Mouse (Mus musculus): ENCODE measurements around the gene Sparcl1.

The Sparcl1 gene

DNA sequence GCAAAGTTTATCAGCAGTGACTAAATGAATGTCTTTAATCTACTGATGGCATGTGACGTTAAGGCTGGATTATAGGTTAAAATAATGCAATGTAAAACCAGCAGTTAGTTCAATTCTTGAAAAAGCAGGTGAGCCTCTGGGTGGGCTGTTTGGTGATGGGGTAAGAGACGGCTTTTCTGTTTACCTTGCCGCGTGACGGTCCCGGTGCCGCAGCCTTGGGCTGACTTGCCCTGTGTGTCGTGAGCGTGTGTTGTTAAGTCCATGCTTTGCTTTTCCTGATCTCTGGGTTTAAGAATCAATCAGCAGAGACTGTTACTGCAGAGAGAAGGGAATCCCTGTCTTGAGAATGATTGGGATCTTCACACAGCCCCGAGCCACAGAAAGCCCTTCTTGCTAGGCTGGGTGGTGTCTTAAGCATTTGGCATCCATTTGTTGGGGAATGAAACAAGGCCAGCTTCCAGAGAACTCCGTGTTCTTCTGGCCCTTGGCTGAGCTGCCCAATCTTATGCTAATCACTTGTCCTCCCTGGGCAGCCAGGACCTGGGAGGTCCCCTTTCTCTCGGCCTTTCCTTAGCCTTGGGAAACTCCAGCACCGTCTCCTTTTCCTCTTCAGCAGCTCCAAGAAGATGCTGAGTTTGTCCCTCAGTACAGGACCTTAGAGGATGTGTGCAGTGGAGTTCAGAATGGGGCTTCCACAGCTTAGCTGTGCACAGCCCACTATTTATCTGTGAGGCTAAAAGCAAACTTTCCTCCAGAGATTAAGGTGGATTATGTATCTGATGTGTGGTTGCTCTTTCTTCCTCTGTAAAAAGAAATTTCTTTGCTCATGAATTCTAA, 51.4 kb downstream of the Sparcl1 start:
- DNase-seq = no peak

DNA sequence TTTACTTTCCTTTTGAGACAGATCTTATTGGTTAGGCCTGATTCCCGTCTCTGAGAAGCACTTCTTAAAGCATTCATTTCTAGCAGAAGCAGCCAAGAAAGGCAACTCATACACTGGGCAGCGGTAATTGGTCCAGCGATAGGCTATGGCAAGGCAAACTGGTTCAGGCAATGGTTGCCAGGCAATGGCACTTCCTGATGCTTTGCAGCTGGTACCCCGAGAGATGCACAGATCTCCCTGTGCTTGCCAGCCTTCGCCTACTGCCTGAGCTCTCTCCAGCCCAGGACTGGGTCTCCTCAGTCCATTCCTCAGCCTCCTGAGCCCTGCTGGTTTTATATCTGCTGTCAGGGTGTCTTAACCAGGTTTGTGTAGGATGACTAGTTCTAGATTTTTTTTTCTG, 53.1 kb downstream of the Sparcl1 start:
- no peak for DNase-seq

DNA sequence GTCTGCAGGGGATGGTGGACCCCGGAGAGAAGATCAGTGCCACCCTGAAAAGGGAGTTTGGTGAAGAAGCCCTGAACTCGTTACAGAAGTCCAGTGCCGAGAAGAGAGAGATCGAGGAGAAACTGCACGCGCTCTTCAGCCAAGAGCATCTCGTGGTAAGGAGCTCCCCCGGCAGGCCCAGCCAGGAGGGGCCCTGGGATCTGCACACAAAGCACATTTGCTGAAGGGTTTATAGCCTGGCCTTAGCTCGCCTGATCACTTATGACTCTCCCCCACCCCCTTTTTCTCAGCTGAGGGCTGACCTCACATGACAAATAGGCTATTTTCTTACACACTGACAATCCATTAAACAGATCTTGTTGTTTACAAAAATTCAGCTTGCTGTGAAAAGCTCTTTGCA, 53.9 kb downstream of the Sparcl1 start:
- no peak for DNase-seq

DNA sequence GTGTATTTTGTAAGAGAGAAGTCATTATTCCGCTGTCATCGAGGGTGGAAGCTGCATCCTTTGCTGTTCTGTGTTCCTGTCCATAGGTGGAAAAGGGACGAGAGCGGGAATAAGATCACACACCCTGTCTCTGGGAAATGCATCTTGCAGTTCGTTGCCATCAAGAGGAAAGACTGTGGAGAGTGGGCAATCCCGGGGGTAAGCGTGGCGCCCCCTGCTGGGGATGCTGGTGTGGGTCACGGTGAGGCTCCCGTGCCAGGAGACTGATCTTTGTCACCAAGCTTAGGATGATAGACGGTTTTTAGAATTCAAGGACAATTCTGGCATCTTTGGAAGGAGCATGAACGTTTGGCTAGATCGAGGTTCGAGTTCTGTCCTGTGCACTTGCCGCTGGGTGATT, 55.5 kb downstream of the Sparcl1 start:
- DNase-seq = peak in 1 of 2 experiments; percentile 43

DNA sequence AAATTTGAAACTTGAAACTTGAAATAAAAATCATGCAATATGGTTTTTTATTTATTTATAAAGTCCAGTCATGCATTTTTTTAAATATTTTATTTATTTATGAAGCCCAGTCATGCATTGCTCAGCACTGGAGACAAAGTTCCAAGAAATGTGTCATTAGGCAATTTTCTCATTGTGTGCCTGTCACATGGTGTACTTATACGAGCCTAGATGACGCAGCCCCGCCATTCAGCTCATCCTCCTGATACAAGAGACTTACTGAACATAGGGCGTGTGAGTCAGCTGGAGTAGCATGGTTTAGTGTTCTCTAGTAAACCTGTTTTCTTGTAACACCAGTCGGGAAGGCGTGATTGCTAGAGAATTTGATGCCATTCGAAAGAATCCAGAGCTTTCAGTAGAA, 57.2 kb downstream of the Sparcl1 start:
- no peak for DNase-seq

DNA sequence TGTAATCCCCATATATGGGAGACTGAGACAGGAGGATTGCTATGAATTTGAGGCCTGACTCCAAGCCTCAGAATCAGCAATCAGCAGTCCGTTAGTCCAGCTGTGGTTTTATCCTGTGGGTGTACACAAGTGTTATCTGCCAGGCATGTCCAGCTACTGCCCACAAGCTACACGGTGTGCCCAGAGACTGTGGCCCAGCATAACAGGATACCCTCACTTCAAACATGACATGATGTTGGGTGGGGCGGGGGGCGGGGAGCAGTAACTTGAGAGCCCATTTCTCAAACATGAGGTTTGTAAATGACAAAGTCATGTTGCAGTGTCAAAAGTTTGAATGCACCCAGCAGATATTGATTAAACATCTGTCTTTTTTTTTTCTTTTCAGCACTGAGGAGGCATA, 57.7 kb downstream of the Sparcl1 start:
- DNase-seq = no peak

DNA sequence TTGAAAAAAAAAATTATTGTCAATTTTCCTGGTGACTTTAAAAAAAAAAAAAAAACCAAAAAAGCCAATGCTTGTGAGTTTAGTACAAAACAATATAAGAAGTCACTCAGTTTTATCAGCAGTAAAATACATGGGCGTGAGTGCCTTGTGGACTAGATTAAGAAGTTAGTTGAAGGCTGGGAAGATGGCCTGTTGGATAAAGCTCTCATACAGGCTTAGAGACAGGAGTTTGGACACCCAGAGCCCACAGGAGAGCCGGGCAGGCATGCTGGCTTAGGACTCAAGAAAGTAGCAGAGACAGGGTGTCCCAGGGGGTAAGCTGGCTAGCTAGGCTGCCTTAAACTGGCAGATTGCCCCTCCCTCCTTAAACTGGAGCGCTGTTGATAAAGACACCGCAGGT, 58.6 kb downstream of the Sparcl1 start:
- DNase-seq = no peak

DNA sequence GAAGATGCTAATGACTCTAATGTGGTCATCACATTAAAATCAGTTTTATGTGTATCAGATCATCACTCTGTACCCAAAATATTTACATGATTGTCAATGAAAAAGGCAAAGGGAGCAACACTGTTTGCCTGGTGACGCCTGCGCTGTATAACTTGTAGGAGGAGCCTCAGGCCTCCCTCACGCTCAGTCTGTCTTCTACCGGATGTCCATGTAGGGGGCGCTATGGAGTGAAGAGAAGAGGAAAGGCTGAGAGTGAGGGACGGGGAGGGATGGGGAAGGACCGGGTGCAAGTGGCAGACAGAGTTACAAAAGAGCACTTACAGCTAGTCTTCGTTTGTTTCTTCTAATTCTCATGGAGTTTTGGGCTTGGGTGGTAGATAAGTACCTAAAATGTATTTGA, 60.6 kb downstream of the Sparcl1 start:
- peak in 1 of 2 experiments; percentile 36 for DNase-seq

DNA sequence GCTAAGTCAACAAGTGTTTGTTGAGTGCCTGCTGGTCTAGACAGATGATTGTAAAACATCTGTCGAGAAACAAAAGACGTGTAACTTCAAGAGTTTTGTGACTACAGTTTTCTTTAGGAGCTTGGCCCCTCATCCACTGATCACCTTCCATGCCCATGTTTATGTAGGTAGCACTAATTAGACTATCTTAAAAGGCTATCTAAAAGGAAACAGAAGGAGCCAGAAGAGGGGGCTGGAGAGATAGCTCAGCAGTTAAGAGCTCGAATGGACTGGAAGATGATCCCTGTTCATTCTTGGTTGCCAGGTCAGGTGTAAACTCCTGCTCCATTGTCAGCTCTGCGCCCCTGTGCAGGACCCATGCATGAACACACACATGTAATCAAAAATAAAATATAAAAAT, 65.4 kb downstream of the Sparcl1 start:
- DNase-seq = no peak

DNA sequence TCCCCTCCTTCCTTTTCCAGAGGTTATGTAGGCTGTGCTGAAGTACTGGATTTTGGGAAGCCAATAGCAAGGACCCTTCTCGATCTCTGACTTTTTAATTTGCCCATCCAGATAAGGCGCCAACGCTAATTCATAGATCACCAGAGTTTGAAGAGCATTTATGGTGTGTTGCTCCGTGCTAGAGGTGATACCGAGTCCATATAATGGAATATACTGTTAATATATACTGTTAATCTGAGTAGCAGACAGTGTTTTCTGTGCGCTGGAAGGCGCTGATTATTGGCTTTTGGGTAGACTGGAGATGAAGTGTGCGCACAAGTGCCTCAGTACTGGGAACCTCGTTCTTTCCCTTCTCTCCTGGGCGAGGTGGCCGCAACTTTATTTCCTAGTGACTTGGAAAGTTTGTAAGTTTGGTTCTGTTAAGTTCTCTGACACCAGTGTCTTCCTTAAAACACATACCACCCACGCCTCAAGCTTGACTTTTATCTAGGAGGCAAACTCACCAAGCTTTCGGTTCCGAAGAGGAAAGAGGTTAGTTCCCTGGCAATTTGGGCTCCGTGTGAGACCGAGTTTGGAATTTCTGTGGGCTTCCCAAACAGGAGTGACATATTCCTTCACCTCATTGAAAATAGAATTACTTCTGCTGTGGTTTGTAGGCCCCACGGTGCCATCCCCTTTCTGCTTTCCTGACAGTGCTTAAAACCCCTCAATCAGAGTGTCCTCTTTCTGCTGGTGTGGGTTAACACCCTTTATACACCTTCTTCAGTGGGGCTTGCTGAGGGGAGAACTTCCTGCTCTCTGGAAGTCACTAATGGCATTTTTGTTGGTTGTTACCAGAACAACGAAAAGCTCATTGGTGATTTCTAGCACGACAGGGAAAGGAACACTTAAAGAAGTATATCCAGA, 66.1 kb downstream of the Sparcl1 start:
- DNase-seq = peak in 1 of 2 experiments; percentile 31

DNA sequence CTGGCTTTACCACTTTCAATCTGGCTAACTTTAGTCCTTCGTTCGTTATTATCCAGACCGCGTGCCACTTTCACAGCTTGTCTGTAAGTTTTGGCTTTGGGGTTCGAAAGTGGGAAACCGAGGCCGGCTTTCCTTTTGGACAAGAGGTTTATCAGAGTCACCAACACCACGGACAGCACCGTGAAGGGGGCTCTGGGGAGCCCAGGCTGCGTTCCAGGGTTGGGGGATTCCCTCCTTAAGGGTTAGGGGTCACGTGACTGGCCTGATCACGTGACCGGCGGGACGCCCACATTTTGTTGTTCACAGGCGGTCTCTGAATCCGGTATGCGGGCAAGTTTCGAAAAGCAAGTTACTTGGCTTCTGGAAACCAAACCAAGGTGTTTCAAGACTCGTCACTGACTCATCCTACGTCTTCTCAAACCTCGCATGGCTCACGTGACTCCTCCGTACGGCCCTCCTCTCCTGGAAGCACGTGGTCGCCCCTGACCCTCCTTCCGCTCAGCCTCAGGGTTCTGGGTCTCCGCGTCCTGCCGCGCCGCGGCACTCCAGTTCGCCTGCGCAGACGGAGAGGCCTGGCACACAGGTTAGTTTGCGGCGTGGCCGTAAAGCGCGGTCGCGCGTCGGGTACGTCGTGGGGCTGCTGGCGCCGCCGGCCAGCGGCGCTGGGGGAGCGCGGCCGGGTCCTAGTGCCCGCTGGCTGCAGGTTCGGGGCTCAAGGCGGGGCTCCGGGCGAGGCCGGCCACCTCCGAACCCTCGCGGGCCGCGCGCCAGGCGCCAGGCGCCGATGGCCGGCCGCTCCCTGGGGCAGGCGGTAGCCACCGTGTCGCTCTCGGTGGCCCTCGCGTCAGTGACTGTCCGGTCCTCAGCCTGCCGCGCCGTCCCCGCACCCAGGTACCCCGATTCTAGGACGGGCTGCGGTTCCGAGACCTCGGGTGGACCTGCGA, 67.0 kb downstream of the Sparcl1 start, which contains the start of gene Nudt9:
Nudt9 (plus strand) TSS at position 51 of the 944 bp plus-strand sequence.
- DNase-seq = peak; percentile 99

DNA sequence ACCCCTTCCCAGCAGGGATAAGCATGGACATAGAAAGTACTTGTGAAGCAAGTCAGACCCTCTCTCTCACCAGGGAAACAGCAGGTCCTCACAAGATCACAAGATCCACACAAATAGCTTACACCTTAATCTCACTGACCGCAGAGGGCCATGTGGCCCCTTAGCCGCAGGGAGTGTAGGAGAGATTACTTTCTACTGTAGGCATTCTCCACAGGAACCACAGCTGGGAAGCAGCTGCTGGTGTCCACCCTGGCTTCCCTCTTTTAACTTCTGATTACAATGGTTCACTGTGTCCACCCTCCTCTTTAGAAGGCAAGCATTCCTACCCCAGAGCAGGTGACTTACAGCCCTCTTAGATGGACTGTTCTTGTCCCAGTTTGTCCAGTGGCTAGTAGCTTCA, 69.8 kb downstream of the Sparcl1 start:
- no peak for DNase-seq

DNA sequence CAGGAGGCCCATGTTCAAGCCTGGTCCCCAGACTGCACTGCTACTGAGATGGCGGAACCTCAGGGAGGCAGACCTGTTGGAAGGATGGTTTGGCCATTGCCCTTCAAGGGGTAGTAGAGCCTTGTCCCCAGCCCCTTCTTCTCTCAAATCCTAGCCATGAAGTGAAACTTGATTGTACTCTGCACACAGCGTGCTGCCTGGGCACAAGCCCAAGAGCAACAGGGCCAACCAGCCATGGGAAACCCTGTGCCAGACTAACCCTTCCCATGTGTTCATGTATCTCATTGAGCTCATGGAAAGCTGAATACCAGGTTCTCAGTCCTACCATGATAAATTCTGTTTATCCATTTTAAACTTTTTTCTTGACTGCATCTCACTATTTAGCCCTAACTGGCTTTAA, 70.6 kb downstream of the Sparcl1 start:
- no peak for DNase-seq

DNA sequence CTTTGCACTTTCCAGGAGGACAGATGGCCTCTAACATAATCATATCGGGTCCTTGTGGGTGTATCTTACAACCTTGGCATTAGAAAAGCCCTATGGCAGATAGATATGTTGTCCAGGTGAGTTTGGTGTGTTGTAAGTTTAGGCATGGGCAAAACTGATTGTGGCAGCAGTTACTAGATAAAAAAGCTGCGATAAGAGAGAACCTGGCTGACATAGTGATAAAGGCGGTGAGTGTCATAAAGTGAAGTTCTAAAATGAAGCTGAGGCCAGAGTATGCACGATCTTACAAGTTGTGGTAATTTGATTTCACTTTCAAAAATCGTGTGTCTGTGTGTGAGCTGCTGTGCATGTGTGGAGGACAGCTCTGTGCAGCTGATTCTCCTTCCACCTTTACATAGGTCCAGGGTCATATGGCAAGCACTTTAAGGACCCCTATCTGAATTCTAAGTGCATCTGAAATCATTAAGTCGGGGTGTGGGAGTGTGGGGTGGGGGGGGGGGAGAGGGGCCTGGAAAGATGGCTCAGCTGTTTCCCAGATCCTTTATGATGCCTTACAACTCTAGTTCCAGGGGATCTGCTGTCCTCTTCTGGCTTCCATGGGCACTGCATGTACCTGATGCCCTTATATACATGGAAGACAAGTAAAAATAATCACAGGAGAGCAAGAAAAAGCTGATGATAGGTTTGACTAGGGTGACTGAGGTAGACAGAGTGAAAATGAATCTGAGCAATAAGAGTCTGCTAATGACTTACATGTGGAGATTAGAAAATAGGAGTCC, 74.2 kb downstream of the Sparcl1 start:
- DNase-seq = peak; percentile 25 to 67

DNA sequence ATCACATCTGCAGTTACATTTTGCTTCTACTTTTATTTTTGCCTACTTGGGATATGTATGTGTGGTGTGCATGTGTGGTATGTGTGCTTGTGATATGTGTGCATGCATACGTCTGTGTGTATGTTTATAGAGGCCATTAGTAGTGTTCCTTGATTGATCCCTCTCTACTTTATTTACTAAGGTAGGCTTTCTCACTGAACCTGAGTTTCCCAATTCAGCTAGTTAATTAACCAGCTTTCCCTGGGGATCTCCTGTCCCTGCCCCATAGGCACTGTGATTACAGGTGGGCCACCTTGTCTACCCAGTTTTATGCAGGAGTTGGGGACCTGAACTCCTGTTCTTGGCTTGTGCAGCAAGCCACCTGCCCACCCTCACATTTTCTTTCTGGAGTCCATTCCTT, 76.8 kb downstream of the Sparcl1 start:
- no peak for DNase-seq

DNA sequence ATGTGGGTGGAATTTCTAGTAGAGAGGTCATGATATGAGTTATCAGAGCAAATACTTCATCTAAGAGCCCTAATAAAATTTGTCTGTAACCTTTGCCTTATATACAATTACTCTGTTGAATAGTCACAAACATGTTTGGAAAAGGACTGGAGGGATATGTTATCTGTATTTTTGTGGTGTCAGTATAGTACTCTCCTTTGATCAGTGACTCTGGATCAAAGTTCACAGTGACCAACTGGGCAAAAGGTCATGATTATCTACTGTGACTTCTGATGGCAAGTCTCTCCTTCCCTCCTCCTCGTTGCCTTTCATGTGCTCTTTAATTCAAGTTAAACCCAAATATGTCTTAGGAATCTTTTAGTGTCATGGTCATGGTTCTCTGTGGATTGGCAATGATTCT, 77.7 kb downstream of the Sparcl1 start:
- DNase-seq = no peak

DNA sequence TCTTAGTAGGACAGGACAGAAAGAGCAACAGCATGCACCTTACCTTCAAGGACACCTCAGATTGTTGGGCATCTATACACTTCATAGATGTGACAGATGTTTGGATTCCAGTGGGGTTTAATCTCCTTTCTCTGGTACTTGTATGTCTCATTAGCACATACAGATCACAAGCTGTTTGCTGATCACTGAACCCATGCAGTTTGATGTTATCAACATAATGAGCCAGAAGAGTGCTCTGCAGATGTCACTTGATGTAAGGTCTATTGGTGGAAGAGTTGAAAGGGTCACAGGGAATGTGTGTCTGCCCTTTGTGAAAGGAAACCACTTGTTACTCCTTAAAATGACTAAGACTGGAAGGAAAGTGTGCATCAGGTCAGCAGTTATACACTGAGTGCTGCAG, 78.5 kb downstream of the Sparcl1 start:
- no peak for DNase-seq

DNA sequence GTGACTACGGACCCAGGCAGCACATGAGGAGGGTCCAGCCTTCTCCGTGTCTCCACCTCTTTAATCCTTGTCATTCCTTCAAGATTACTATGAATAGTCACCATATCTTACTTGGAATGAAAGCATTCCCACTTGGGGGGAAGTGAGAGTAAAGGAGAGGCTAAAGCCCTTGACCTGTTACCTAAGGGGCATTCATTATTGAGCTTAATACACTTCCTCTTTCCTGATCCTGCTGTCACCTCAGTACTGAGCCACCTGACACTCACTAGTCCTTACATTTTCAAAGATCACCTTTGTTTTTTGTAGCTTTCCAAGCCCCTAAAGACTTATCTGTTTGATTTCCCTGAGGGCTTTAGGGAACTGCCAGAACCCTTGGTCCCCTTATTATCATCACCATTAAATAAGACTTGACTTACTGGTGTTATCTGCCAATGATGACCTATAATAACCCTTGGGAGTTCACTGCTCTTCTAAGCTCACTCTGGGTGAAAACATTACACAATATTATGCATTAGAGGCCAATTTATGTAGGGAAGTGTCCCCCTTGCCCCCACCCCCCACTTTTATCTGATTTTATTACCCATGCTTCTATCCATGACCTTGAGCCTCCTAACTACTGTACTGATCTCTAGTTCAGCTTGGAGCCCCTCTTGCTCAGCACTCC, 81.0 kb downstream of the Sparcl1 start:
- DNase-seq = no peak

Measured in cerebellum, postnatal 25 days (tissue).